Mouse (Mus musculus) neural tube, embryonic 13.5 days (tissue): ENCODE measurements around the gene Sesn3. TPM values are rescaled to one million over a fixed set of nuclear protein-coding genes. Genes with fewer than 3 reads are reported as not detected.

ENCODE experiments used
- polyA plus RNA-seq: library from polyadenylated mRNA; unstranded; fragments of >200 nt; fragmentation: Nextera tagmentation; extraction: Ambion mirVana; gene quantifications from 2 replicates; pipeline ENCODE4 v1.2.1, GENCODE M21; 2015

Gene Sesn3
- polyA plus RNA-seq, 1 experiment from 2014 or later: 18.8 TPM

Other genes starting within 250 kb of the Sesn3 start
- gene Endod1, start 106.4 kb downstream of the Sesn3 start, polyA plus RNA-seq: 15.6 and 16.5 TPM in 2 replicates
- gene Kdm4d, start 225.4 kb downstream of the Sesn3 start, polyA plus RNA-seq: 0.32 and 0.64 TPM in 2 replicates
- 162 and 178 TPM in 2 replicates for gene Cwc15, start 225.6 kb downstream of the Sesn3 start, polyA plus RNA-seq